Mouse (Mus musculus) spleen, postnatal 14 days (tissue): Measurements from ENCODE around the gene Cyp8b1.

Experiments used
- DNase-seq, 2 experiments: peaks; one replicate each; pipeline ENCODE4 v3.0.0; 2021 to 2022; ENCODE audit warnings: low spot score in 2 of 2

Cyp8b1 gene

DNA sequence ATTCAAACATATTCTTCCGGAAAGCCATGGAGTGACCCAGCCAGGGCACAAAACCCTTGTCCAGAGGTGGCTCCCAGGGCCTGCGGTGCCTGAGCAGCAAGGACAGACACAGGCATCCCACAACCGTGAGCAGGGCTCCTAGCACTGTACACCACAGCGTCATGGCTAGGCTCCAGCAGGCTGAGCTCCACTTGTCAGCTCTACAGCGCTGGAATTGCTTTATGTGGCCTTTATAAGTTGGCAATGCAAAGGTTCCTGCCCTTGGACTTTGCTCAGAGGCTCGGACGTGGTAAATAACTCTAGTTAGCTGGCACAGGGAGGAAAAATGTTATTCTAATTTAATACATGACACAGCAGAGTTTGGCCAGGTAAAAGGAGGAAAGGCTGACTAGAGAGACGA, at the start of gene Cyp8b1:
Gene Cyp8b1 (minus strand): TSS at position 204 of the 400 bp plus-strand sequence.
- no peak for DNase-seq

DNA sequence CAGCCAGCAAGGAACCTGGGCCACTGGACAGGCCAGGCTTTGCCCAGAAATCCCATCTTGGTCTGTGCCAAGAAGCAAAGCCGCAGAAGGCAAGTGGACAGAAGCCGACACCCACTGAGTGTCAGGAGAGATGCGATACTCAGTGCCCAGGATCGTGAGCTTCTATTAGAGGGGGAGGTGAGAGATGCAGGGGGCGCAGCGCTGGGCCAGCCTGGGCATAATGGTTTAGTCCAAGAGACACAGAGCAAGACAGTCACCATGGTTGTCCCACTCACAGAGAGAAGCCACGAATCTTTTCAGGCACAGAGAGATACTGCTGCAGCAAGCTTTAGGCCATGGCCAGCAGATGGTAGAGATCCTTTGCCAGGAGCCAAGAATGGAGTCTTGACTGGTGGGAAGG, 48.8 kb upstream of the Cyp8b1 start:
- no peak for DNase-seq

DNA sequence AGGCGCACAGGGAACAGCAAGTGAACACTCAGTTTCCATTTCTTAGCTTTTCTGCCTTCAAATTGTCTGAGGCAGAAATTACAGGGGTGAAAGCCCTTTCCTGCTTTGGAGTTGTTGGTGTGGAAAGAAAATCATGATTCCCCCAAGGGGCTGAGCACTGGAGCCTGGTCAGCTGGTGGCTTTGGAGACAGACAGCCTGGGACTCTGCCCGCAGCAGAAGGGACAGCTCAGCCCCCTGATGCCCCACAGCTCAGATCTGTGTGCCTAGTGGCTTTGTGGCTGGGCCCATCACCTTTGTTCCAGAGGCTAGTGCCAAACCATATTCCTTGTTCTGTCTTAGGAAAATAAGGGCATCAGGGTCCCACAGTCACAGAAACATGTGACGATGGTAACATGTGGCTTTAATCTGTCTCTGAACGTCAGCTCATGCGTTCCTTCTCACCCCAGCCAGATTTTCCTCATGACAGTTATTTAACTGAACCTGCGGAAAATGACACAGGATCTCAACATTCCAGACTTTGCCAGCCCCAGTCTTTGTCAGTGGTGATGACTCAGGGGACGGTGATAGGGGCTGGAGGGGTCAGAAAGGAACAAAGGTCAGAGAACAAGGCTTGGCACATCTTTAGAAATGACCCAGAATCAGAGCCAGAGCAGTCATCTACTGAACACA, 44.0 kb upstream of the Cyp8b1 start:
- DNase-seq, result no peak

DNA sequence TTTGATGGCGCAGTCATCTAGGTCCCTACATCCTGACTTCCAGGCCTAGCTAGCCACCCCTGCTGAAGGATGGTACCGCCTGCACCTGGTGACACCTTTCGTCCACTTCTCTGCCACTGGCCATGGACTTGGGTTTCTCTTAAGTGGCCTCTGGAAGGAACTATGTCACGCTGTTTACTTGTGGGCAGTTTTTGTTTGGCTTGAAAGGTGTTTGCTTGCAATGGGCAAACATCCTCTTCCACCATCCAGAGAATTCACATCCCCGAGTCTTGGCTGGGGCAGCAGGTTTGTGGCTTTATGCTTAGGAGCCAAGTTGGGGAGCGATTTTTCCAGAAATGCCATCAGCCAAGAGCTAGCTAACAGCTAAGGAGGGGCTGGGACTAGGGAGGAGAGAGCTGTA, 36.5 kb upstream of the Cyp8b1 start:
- DNase-seq, result no peak

DNA sequence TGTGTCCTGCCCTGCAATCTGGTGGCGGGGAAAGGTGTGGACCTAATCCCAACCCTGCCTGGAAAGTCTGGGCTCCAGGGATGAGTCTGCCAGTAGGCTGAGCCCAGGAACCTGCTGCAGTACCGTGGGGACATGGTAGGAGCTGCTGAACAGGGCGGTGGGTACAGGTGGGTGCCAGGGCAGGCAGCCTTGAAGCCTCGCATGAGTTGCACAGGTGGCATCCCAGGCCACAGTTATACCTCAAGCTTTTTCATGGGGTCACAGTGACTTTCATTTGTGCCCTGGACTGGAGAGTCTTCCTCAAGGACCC, 35.0 kb upstream of the Cyp8b1 start:
- no peak for DNase-seq

DNA sequence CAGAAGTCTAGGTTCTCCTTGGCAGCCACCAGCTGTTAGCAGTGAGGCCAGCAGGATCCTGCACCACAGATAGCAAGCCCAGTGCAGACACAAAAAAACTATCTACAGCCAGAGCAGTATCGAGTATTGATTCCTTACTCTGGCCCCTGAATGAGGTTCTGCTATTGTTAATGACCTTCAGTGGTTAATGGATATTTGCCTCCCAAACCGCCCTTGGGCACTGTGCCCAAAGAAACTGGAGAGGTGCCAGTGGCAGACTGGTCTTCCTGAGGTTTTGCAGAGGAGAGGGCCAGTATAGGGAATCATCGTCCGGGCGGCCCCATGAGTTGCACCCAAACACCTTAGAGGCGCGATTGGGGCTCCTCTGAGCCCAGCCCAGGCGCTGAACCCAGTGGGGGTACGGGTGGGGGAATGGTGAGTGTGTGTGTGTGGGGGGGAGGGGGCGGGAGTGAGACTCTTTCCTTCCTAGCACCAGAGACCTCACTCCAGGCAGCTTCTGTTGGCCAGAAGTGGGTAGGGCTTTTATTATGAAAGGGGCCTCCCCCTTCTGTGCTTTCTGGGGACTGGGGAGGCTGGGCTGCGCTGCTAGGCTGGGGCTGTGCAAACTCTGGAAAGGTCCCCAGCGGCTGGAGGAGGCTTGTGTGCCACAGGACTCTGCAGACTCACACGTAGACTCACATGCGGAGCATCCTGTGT, 34.5 kb upstream of the Cyp8b1 start, which contains the start of gene Fam198a:
Gene Fam198a (plus strand): TSS at position 571 of the 696 bp plus-strand sequence.
- DNase-seq, result no peak

DNA sequence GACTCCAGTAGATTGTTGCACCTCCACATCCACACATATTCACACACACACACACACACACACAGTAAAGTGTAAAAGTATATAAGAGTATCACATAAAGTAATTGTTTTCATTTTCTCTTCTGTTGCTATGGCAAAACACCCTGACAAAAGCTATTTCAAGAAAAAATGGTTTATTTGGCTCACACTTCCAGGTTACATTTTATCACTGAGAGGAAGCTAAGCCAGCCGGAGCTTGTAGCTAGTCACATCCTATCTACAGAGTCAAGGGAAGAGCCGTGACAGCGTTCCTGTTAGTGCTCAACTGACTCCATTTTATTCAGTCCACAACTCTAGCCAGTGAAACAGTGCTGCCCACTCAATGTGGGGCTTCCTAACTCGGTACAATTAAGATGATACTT, 32.3 kb upstream of the Cyp8b1 start:
- no peak for DNase-seq

DNA sequence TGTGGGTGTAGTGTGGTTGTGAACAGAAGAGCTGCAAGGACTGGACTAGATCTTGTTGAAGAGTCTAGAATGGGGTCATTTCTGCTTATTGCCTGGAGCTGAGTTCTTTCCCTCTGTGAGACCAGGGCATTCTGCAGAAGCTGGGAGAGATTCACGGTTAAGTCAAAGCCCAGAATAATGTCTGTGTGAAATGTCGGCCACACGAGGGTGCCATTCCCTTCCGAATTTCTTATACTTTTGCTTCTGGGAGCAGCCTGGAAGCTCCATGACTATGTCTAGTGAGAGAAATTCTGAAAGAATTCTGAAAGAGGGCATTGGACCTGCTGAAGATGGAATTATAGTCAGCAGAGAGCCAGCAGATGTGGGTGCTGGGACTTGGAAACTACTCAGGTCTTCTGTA, 31.7 kb upstream of the Cyp8b1 start:
- DNase-seq, result no peak

DNA sequence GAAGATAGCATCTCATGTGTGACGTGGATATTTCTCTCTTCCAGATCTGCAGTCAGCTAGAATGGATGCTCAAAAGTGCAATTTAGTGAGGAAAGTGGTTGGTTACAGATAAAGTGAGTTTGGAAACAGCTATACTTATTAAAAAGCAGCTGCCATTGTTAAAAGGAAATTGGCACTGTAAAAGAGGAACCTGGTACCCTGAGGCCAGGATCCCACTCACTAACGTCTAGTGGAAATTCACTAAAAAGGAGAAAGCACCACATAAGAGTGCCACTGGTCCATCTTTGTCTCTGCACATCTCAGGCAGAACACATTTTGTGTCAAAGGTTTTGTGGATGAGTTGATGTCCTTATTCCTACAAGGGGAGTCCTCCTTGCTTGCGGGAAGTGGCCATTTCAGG, 27.5 kb upstream of the Cyp8b1 start:
- DNase-seq, result no peak

DNA sequence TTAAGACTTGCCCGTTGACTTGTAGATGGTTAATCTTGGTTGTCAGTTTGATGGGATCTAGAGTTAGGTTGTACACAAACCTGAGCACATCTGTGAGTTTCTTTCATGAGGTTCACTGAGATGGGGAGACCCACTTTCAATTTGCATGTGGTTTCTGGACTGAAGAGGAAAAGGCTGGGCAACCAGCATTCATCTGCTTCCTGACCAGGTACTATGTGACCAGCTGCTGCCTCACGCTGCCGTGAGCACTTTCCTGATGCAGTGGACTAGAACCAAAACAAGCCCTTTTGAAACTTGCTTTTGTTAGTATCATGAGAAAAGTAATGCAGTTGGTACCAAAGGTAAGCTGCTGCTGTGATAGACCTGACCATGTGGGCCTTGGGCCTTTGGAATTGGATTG, 26.9 kb upstream of the Cyp8b1 start:
- DNase-seq, result no peak

DNA sequence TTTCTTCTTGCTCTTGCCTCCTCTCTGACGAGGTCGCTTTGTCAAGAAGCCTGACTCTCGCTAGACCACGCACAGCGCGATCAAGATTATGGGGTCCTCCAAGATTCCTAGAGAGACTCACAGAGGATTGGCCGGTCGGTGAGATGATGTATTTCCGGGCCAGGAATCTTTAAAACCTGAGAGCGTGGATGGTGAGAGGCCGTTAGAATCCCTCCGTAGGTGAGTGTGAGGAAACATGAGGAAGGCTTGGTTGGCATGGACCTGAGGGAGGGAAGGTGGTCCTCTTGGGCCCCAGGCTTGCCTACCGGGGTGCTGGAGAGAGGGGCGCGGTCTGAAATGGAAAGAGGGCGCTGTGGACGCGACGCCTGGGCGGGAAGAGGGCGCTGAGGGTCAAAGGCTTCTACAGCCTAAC, 21.8 kb upstream of the Cyp8b1 start:
- DNase-seq, result no peak

DNA sequence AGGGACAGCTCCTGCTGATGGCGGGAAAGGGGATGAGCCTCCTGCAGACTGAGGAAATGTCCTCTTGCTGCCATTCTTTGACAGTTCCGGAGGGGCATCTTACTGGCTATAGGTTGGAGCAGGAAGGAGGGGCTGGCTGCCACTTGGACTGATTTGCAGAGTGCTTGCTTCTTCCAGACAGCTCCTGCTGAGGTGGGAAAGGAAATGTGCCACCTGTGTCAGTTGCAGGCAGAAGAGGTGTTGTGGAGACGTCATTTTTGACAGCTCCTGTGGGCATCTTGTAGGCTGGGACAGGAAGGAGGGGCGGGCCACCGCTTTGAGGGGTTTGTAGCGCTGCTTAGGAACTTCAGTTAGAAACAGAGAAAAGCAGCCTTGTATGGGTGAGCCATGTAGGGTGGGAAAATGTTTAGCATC, 21.4 kb upstream of the Cyp8b1 start:
- DNase-seq, result no peak

DNA sequence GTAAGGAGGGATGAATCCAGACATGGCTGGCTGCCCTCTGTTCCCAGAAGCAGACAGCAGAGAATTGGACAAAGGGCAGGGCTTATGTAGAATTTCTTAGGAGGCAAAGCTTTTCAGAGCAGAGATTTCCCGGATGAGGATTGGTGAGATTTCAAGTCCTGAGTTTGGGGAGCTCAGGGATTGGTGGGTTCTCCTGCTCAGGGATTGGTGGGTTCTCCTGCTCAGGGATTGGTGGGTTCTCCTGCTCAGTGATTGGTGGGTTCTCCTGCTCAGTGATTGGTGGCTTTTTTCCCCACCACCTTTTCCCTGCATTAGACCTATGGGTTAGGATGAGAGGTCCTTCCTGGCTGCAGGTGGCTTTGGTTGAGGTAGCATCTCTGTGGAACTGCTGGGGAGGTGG, 20.8 kb upstream of the Cyp8b1 start:
- DNase-seq, result no peak

DNA sequence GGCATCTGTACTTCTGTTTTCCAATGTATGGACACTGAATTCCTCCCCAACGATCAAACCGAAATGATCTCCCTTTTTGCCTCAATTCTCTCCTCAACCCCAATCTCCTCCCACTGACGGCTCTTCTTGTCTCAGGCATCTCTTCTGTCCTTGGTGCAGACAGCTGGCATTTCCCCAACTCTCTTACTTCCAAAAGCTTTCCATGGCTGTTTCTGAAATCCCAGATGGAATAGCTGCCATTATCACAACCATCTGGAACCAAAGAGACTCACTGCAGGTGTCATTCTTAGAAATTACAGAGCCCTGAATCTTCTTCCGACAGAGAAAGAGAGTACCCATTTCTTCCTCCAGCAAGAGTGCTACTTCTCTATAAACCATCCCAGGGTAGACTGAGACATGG, 18.8 kb upstream of the Cyp8b1 start:
- DNase-seq, result no peak

DNA sequence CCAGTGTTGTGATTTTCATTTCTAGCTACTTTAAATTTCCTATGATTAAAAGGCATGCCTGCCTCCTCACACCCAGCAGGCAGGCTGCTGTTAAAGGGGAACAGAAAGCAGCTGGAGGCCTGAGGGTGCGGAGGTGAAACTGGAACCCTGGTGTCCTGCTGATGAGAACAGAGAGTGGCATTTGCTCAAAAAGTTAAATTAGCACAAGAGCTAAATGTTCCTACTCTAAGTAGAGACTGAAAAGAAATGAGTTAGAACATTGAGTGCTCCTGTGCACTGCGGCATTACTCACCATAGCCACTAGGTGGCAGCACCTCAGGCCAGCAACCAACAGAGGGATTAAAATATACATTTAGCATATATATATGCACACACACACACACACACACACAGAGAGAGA, 12.4 kb upstream of the Cyp8b1 start:
- peak; percentile 43 to 67 for DNase-seq

DNA sequence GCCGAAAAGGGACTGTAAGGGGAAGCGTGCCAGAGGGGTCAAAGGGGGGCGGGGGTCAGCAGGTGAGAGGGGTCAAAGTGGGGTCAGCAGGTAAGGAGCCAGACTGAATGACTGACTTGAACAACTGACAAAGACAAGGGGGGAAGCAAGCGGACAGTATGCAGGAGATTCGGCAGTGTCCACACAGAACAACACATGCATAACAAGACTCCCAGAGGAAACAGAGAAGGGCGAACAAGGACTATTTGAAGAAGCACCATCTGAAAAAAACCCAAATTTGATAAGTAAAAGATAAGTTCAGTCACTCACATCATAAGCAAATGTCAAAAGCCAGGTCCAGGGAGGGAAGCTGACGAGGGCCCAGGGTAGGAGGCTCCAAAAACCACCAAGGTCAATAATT, 11.6 kb upstream of the Cyp8b1 start:
- DNase-seq, result no peak

DNA sequence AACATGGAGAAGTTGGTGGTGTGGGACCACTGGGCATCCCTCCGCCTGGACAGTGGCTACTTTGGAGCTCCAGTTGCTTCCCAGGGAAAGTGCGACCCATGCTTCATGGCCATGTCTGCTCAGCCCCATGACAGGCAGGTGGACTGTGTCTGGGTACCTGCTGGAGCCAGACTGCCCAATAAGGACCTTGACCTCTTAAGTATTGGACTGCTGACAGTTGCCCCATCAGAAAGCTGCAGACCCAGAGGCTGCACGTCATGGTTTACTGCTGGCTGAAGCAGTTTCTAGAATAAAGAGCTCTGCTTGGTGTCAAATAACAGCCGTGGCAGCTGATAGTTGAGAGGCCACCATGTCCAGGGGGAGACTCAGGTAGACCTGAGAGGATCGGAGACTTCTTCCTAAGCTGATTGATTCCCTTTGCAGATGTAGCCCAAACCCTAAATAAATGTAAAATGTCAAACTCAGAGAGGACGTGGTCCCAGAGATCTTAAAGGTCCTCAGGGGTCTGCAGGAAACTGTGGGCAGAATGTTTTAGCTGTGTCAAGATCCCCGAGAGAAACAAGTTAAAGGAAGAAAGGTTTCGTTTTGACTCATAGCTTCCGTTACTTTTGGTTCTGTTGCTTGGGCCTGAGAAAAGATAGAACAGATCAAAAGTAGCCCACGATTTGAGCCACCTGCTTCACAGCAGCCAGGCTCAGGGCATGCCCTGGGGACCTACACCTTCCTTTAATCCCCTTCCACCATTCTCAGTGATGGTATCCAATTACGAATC, 10.7 kb upstream of the Cyp8b1 start:
- no peak for DNase-seq

DNA sequence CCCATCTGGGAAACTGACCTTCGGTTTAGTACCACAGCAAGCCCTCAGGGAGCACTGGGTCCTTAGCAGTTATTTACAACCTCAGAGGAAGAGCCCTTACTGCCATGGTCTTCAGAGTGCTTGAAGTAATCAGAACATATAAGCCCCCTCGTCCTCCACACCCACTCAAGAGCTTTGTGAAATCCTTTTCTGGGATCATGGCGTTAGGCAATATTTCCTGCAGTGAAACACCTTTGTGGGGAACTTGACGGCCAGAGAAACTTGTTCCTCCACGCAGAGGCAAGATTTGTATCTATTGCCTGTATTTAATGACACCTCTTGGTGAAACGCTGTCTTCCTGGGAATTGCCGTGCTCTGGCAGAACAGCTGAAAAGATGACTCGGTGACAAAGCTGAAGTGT, 9.9 kb upstream of the Cyp8b1 start:
- DNase-seq, result no peak

DNA sequence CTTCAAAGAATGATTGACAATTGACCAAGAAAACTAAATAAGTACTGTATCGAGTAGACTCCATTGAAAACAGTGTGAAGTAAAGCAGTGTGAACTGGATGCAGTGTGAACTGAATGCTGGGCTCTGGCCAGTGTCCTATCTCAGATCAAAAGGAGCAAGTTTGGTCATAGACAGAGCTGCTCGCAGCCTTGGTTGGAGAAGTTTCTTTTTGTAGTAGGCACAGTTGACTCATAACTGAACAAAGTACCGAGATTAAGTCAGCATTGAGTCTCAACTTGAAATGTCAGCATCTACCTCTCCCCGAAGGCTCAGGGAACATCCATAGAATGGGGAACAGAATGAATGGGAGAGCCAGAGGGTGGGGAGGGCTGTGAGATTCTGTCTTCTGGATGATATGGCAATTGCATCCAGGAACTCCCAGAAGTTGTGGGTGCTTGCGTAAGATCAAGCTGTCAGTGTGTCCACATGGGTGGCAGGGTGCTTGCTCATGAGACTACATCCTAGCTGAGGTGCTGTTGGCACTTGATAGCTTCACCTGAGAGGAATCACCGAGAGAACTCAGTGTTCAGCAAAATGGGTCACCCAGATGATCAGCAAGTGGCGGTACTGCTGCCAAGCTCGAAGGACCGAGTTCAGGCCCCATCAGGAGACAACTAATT, 8.9 kb upstream of the Cyp8b1 start:
- no peak for DNase-seq

DNA sequence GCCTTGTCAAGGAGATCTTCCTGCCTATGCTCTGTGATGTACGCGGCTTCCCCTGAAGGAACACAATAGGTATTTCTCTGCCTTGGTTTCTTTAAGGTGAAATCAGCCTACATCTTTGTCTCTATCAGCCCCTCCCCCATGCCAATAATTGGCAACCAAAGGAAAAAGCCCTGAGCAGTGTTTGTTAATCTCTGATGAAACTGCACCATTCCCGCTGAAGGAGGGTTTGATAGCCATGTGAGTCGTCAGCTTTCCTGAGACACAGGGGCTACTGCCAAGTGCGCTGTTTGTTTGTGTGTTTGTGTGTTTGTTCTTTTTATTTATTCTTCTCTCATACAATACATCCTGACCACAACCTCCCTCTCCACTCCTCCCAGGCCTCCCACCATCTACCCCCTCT, 7.8 kb upstream of the Cyp8b1 start:
- DNase-seq, result no peak

DNA sequence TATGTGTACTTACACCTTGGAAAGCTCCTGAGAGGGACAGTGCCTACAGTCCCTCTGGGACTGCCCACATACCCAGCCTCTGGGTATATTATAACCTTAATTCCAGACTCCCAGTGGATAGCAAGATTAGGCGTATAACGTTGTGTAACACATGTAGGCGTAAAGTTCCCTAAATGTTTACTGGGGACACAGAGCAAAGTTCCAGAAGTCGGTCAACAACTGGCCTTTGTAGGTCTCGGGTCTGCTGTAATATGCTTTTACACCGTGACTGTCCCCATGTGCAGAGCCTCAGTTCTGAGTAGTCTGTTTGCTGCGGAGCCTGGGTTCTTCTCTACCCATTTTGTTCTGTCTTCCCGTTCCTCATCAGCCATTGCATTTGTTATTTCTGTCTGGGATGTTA, 7.3 kb upstream of the Cyp8b1 start:
- DNase-seq, result no peak

DNA sequence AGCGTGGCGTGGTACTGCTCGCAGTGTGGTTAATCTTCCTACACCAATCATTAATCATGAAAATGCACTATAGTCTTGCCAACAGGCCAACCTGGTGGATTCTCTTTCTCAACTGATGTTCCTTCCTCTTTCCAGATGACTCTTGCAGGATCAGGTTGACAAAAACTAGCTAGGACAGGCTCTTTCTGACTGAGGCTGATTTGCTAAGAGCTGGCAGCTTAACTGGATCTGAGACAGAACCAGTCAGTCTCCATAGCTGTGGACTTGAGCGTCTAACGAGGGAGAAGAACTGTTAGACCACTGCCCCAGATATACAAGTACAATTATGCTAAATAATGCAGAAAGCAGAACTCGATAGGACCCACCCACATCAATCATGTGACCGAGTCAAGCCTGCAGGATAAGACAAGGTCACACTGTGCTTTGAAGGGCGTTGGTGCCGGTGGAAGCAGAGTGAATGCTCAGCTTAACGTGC, 3.0 kb upstream of the Cyp8b1 start:
- peak in 1 of 2 experiments; percentile 34 for DNase-seq
